Mouse (Mus musculus) lung, adult 2 months (tissue): ENCODE data around the gene Rapgef6.

ENCODE experiments used
- CTCF ChIP-seq: fragments of 200-500 bp; IDR thresholded peaks from 2 replicates; pipeline ENCODE4 v1.5.1; 2011; ENCODE audit warnings: mild to moderate bottlenecking, low read length, control low read depth; ENCODE audit not compliant: insufficient read depth
- POLR2A ChIP-seq: fragments of 200-500 bp; IDR thresholded peaks from 2 replicates; pipeline ENCODE4 v1.6.1; 2011; ENCODE audit warnings: low read depth, mild to moderate bottlenecking, control low read depth, low read length, borderline replicate concordance; ENCODE audit errors: extremely low read depth

DNA sequence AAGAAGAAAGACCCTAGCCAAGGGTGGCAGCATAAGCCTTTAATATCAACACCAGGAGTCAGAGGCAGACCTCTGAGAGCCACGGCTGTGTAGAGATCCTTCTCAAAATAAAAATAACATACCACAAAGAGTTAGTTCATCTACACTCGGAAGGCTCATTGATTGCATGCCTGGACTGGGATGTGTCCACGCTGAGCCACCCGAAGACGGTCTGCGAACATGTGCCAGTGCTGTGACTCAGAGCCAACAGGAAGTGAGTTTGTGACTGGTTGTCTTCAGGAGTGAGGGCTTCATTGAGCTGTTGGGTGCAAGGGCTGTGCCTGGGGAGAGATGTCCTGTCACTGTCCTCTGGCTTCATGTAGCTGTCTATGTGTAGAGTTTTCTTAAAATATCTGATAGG lies 171.0 kb downstream of the Rapgef6 start:
- TF ChIP-seq CTCF (no peak), POLR2A (no peak)
